Mouse (Mus musculus) adrenal gland, postnatal 14 days (tissue): ENCODE measurements around the gene Ngf. TPM values are rescaled to one million over a fixed set of nuclear protein-coding genes. Genes with fewer than 3 reads are reported as not detected.

Source experiments
- DNase-seq: peaks from one replicate; pipeline ENCODE4 v3.0.0; 2021; ENCODE audit warnings: mixed read lengths
- total RNA-seq: library from RNA; stranded (reverse); gene quantifications from 2 replicates; pipeline ENCODE4 v1.2.3, GENCODE M21; 2021

Ngf gene
- total RNA-seq, 1 experiment from 2014 or later: 2.8 TPM

DNA sequence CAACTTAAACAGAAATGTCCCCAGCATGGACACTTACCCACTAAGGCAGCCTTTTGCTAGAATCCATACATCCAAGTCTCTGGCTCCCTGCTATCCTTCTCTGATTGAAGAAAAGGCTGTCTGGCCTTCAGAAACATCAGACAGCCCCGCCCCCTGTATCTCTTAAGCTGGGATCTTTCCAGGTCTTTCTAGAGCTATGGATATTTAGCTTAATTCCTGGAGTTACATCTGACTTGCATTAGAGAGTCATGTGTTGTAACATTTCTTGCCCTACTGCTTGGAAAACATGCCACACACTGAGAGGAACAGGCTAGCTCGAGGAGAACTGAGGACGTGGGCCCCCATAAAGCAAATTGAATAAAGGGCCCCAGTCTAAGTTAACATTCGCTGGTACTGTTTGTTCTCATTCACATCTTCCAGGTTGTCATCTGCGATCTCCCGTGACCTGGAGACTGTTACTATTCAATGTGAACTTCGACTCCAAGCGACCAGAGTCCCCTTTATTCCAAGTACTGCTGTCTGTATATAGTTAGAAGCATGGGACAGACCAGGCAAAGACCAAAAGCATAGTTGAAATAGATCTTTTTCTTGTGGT is 38.0 kb downstream of the Ngf start:
- DNase-seq: no peak

DNA sequence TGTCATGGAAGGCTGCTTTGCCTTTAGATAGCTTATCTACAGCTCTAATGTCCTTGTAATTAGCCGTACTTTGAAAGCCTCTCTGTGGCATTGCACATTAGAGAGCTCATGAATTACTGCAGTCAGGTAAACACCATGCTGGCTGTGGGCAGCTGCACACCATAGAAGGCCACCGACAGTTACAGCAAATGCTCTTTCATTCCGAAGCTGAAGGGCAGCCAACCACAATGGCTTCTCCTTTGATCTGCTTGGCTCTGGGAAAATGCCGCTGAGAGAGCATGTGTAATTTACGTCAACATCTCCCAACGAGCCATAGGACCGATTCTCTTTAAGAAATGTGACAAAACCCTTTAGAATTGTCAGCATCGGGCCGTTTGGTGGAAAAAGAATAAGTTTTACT is 38.7 kb downstream of the Ngf start:
- DNase-seq: peak; percentile 24

DNA sequence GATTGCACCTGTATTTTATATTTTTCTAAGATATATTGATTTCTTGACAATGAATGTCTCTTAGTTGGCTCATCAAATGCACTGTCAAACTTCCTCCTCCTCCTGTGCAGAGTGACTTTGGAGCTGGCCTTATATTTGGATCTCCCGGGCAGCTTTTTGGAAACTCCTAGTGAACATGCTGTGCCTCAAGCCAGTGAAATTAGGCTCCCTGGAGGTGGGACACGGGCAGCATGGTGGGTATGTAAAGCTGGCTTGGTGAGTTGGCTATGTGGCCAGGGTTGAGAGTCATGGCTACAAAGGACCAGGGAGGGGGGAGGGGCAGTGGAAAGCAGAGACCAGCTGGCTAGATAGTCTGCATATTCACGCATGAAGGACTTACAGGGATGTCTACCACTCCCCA is 39.9 kb downstream of the Ngf start:
- DNase-seq: no peak

DNA sequence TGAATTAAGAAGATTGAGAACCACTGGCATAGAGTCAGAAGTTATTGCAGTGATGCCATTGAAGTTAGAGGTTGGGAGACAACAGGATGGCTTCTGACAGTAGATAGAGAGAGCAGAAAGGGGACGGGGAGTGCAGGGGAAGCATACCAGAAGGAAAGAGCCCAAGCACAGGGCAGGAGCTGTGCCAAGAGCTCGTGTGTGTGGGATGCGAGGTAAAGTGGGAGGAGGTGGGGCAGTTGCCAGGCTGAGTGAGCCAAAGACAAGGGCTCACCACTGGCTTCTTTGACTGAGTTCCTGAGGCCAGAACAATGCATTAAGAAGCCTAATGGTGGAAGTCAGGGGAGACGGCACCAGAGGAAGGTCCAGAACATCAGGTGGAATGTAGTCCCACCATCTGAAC is 47.2 kb downstream of the Ngf start:
- DNase-seq: no peak

GRCm38 (mm10) chr3:102521061-102521460 is 51.3 kb downstream of the Ngf start:
- no peak for DNase-seq

DNA sequence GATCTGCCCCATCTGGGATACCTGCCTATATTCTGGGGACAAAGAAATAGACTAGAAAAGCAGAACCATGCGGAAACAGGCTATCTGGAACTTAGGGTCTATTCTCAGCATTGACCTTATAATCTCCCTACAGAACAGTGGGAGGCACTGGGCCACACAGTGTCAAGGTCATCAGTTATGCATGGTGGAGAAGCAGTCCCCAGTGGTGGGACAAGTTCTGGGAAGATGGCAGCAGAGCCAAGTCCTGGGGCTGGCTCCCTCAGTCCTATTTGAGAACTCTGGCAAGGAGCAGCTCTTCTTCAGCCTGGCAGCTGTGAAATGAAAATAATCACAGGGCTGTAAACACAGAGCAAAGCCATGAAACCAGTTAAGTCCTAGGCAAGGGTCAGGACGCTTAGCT is 54.0 kb downstream of the Ngf start:
- no peak for DNase-seq

GRCm38 (mm10) chr3:102524951-102525350 is 55.2 kb downstream of the Ngf start:
- no peak for DNase-seq

DNA sequence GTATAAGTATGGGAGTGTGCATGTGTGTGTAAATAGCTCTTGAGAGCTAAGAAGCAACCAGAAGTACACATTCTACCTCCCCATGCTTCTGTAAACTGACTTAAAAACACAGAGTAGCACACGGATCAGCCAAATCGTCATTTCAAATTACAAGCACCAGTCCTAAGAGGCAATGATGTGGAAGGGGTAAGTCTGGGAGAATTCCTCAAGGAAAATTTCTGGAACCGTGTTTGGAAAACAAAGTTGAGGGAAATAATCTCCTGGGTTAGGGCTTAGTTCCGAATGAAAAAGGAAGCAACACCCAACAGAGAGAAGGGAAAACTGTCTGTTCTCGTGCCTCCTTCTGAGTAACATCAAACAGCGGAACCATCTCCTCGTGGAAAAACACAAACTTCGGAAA is 56.1 kb downstream of the Ngf start:
- no peak for DNase-seq

GRCm38 (mm10) chr3:102526481-102526880 is 56.8 kb downstream of the Ngf start:
- DNase-seq: peak; percentile 76

GRCm38 (mm10) chr3:102534744-102535143 is 65.0 kb downstream of the Ngf start:
- no peak for DNase-seq

GRCm38 (mm10) chr3:102543646-102544045 is 73.9 kb downstream of the Ngf start:
- DNase-seq: peak; percentile 11

- DNase-seq: no peak
These were observed 77.8 kb downstream of the Ngf start for GRCm38 (mm10) chr3:102547536-102547935.

DNA sequence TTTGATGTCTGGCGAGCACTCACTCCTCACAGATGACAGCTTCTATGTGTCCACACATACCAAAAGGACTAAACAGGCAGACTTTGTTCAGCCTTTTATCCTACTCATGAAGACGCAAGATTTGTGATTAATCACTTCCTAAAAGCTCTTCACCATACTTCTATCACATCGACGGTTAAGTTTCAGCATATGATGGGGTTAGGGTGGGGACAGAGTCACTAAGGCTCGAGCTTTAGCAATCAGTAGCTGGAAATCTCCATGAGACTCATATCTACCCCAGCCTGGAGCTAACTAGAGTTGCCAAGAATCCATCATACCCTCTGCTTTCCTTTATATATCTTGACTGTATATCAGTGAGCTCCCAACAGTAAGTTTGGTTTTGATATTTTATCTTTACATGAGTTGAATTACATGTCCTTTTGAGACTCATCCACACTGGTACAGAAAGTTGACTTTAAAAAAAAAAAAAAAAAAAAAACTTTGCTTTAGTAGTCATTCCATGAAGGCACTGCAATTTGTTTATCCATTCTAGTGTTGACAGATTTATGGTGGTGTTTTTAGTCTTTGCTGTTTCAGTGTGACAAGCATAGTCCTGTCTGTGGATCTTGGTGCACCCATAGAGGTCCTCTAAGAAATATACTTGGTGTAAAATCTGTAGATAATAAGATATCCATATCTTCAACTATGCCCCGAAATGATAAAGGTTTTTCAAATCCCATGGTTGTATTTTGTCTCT is 84.4 kb downstream of the Ngf start:
- no peak for DNase-seq

GRCm38 (mm10) chr3:102556108-102556507 is 86.4 kb downstream of the Ngf start:
- no peak for DNase-seq

DNA sequence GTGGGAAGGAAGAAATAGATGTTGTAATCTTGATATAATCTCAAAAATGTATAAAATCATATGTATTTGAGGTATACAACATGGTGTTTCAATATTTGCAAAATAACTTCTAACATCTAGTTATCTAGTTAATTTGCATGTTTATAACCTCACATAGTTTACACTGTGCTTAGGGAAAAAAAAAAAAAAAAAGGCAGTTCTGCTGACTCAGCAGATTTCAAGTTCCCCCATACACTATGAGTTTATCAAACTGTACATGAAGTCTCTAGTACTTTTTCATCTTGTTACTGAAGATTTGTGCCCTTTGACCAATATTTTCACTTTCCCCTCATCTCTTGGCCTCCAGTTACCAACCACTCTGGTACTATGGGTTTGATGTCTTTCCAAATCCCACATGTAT is 86.9 kb downstream of the Ngf start:
- no peak for DNase-seq
